Mouse (Mus musculus): Measurements from ENCODE around the gene Asmt.

Gene Asmt

GRCm38 (mm10) chrX:170672594-170673092, at the start of gene Asmt:
Asmt (plus strand) TSS chrX:170672644.
- no peak for DNase-seq (ENCODE audit: low spot score)

DNA sequence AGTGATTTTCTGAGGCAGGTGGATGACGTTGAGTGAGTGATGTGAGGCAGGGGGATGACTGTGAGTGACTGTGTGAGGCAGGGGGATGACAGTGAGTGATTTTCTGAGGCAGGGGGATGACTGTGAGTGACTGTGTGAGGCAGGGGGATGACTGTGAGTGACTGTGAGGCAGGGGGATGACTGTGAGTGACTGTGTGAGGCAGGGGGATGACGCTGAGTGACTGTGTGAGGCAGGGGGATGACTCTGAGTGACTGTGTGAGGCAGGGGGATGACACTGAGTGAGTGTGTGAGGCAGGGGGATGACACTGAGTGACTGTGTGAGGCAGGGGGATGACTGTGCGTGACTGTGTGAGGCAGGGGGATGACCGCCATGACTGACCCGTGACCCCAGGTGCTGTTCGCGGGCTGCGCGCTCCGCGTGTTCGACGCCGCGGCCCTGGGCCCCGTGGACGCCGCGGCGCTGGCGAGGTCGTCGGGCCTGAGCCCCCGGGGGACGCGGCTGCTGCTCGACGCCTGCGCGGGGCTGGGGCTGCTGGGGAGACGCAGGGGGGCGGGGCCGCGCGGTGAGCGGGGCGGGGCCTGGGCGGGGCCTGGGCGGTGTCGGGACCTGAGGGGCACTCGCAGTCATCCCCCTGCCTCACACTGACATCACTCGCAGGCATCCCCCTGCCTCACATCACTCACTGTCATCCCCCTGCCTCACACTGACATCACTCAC, 948 bp downstream of the Asmt start:
- DNase-seq (ENCODE audit: low spot score), result no peak

DNA sequence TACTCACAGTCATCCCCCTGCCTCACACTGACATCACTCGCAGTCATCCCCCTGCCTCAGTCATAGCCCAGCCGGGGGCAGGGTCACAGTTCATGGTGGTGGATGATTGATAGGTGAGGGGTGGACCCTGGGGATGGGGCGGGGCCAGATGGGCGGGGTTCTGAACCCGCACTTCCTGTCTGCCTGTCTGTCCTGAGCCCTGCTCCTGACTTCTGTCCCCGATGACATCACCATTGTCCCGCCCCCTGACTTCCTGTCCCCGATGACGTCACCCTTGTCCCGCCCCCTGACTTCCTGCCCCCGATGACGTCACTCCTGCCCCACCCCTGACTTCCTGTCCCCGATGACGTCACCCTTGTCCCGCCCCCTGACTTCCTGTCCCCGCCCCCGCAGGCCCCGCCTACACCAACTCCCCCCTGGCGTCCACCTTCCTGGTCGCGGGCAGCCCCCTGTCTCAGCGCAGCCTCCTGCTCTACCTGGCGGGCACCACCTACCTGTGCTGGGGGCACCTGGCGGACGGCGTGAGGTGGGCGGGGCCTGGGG, 1.9 kb downstream of the Asmt start:
- DNase-seq (ENCODE audit: low spot score), result no peak

DNA sequence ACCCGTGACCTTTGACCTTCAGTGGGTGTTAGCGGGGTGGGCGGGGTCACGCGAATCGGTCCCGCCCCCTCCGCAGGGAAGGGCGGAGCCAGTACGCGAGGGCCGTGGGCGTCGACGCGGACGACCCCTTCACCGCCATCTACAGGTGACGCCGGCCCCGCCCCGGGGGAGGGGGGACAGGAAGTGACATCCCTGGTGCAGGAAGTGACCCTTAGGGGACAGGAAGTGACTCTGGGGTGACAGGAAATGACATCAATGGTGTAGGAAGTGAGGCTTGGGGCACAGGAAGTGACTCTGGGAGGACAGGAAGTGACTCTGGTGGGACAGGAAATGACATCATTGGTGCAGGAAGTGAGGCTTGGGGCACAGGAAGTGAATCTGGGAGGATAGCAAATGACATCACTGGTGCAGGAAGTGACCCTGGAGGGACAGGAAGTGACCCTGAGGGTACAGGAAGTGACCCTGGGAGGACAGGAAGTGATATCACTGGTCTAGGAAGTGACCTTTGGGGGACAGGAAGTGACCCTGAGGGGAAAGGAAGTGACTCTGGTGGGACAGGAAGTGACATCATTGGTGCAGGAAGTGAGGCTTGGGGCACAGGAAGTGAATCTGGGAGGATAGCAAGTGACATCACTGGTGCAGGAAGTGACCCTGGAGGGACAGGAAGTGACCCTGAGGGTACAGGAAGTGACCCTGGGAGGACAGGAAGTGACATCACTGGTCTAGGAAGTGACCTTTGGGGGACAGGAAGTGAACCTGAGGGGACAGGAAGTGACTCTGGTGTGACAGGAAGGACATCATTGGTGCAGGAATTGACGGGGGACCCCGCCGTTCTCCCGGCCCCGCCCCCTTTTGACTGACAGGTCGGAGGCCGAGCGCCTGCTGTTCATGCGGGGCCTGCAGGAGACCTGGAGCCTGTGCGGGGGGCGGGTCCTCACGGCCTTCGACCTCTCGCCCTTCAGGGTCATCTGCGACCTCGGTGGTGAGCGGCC, 2.7 kb downstream of the Asmt start:
- no peak for DNase-seq (ENCODE audit: low spot score)

DNA sequence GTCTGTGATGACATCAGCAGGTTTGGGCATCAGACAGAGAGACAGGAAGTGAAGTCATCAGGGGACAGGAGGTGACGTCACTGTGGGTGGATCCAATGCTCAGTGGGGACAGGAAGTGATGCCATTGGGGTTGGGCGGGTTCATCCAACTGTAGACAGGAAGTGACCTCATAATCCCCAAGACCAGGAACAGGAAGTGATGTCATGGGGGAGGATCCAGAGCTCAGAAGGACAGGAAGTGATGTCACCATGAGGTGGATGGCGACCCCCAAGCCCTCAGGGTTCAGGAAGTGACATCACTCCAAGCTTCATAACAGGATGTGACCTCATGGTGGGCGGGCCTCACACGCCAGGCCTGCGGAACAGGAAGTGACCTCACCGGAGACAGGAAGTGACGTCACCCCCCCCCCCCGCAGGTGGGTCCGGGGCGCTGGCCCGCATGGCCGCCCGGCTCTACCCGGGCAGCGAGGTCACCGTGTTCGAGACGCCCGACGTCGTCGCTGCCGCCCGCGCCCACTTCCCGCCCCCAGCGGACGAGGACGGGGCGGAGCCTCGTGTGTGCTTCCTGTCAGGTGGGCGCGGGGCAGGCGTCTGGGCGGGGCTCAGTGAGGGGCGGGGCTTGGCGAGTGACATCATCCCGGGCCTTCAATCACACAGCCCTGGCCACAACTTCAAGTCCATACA, 3.6 kb downstream of the Asmt start:
- no peak for DNase-seq (ENCODE audit: low spot score)

- no peak for DNase-seq (ENCODE audit: low spot score)
These were observed 4.3 kb downstream of the Asmt start for GRCm38 (mm10) chrX:170676606-170677239.

DNA sequence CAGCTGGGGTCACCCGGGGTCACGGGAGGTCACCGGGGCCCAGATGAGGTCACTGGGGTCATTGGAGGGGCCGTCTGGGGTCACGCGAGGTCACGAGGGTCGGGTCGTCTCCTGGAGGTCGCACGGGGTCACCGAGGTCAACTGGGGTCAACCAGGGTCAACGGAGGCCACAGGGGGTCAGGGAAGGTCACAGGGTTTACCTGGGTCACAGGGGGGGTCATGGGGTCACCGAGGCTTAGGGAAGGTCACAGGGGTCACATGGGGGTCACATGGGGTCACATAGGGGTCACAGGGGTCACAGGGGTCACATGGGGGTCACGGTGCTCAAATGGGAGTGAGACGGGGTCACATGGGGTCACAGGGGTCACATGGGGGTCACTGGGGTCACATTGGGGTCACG, 4.8 kb downstream of the Asmt start:
- no peak for DNase-seq (ENCODE audit: low spot score)

DNA sequence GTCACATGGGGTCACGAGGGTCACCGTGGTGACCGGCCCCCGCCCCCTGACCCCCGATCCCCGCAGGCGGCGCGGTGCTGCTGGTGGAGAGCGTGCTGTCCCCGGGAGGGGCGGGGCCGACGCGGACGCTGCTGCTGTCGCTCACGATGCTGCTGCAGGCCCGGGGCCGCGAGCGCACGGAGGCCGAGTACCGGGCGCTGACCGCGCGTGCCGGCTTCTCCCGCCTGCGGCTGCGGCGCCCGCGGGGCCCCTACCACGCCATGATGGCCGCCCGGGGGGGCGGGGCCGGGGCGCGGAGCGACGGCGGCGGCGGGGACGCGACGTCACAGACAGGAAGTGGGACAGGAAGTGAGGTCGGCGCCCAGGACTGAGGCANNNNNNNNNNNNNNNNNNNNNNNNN, 5.2 kb downstream of the Asmt start:
- no peak for DNase-seq (ENCODE audit: low spot score)
